Mouse (Mus musculus) intestine, embryonic 16.5 days (tissue): ENCODE results near the gene Acyp1. TPM values are rescaled to one million over a fixed set of nuclear protein-coding genes. Genes with fewer than 3 reads are reported as not detected.

Experiments
- ATAC-seq: fragments of 200-750 bp; cut with Nextera tagmentation; 2 replicates; pipeline ENCODE4 v1.8.0; 2017; ENCODE audit warnings: moderate TSS enrichment, moderate library complexity
- H3K27ac ChIP-seq: fragments of 300-500 bp; sonication (generic); 2 replicates; pipeline ENCODE4 v1.5.1; 2014; ENCODE audit warnings: mild to moderate bottlenecking, low read length
- H3K27me3 ChIP-seq: fragments of 300-500 bp; sonication (generic); replicated peaks from 2 replicates; pipeline ENCODE4 v1.6.1; 2014; ENCODE audit warnings: low read length, control low read depth, mixed read lengths; ENCODE audit not compliant: control insufficient read depth, insufficient read depth
- H3K36me3 ChIP-seq: fragments of 300-500 bp; sonication (generic); 2 replicates; pipeline ENCODE4 v1.6.1; 2014; ENCODE audit warnings: low read length, control low read depth; ENCODE audit not compliant: control insufficient read depth, insufficient read depth
- H3K4me1 ChIP-seq: fragments of 300-500 bp; sonication (generic); 2 replicates; pipeline ENCODE4 v1.6.1; 2014; ENCODE audit warnings: low read length, control low read depth, mixed read lengths; ENCODE audit not compliant: control insufficient read depth, insufficient read depth
- H3K4me2 ChIP-seq: fragments of 300-500 bp; sonication (generic); 2 replicates; pipeline ENCODE4 v1.6.1; 2014; ENCODE audit warnings: low read depth, low read length, control low read depth
- H3K4me3 ChIP-seq: fragments of 300-500 bp; sonication (generic); 2 replicates; pipeline ENCODE4 v1.5.1; 2014; ENCODE audit warnings: mild to moderate bottlenecking, low read length
- H3K9ac ChIP-seq: fragments of 300-500 bp; sonication (generic); 2 replicates; pipeline ENCODE4 v1.6.1; 2014; ENCODE audit warnings: low read depth, low read length
- H3K9me3 ChIP-seq: fragments of 300-500 bp; sonication (generic); 2 replicates; pipeline ENCODE4 v1.6.1; 2016; ENCODE audit warnings: low read length, control low read depth; ENCODE audit not compliant: control insufficient read depth
- WGBS: fragments of 180-500 bp; shearing (Covaris S2); extraction: QIAGEN DNeasy Blood & Tissue Kit; methylation state at CpG from one replicate; pipeline ENCODE4 v1.1.7; 2014; 5-methylcytosine and 5-hydroxymethylcytosine counted together
- polyA plus RNA-seq: library from polyadenylated mRNA; unstranded; fragments of >200 nt; fragmentation: Nextera tagmentation; extraction: Ambion mirVana; gene quantifications from 2 replicates; pipeline ENCODE4 v1.2.1, GENCODE M21; 2015

Gene Acyp1
- polyA plus RNA-seq, 1 experiment from 2014 or later = 52.3 TPM

DNA sequence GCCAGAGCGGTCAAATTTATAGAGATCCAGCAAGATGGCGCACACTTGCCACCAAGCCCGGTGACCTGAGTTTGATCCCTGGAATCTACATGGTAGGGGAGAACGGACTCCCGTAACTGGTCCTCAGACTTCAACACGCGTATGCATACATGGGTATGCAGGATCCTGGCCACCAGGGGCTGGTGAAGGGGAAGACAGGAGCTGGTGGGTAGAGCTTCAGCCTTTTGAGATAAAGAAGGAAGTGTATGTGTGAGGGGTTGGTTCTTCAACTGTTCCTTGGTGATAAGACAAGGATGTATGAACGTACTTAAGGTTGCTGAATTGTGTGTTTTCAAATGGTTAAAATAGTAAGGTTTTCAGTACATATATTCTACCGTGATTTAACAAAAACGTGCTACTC, 9.3 kb downstream of the Acyp1 start:
- H3K4me1 ChIP-seq = peaks cover 3% of the 10 kb centered on the region
- H3K9me3 ChIP-seq = no peaks in the 10 kb centered on the region
- H3K4me2 ChIP-seq = no peak overlapping the region
- no peaks in the 10 kb centered on the region for H3K36me3 ChIP-seq
- H3K27me3 ChIP-seq = no peaks in the 10 kb centered on the region
- no peak overlapping the region for H3K27ac ChIP-seq
- no peak overlapping the region for H3K4me3 ChIP-seq
- 93% methylated on average over 10 of the region's 10 CpGs for WGBS
- no peak overlapping the region for H3K9ac ChIP-seq
- no peak for ATAC-seq

- H3K4me2 ChIP-seq = no peak overlapping the region
- H3K4me3 ChIP-seq = no peak overlapping the region
- WGBS = 81% methylated on average over 5 of the region's 5 CpGs
- no peak overlapping the region for H3K9ac ChIP-seq
- ATAC-seq = no peak
- H3K36me3 ChIP-seq = no peaks in the 10 kb centered on the region
- no peaks in the 10 kb centered on the region for H3K9me3 ChIP-seq
- H3K4me1 ChIP-seq = peaks cover 6% of the 10 kb centered on the region
- no peak overlapping the region for H3K27ac ChIP-seq
- H3K27me3 ChIP-seq = no peaks in the 10 kb centered on the region
These were observed 12.0 kb downstream of the Acyp1 start for GRCm38 (mm10) chr12:85276273-85276672.

- Histone ChIP-seq H3K36me3 (no peaks in the 10 kb centered on the region), H3K4me2 (no peak overlapping the region), H3K27me3 (no peaks in the 10 kb centered on the region), H3K4me3 (no peak overlapping the region), H3K9me3 (no peaks in the 10 kb centered on the region), H3K4me1 (peaks cover 3% of the 10 kb centered on the region; the same call in 1 of the 2 replicates), H3K9ac (no peak overlapping the region), H3K27ac (0 out of 2 replicates have a peak overlapping the region, but pooled peaks have one; percentile 6)
- 74% methylated on average over 10 of the region's 10 CpGs for WGBS
- no peak for ATAC-seq
These were observed 14.7 kb downstream of the Acyp1 start for GRCm38 (mm10) chr12:85273508-85273907.

- no peaks in the 10 kb centered on the region for H3K36me3 ChIP-seq
- no peak for ATAC-seq
- no peak overlapping the region for H3K4me2 ChIP-seq
- H3K27ac ChIP-seq = no peak overlapping the region
- H3K9me3 ChIP-seq = no peaks in the 10 kb centered on the region
- H3K27me3 ChIP-seq = no peaks in the 10 kb centered on the region
- no peak overlapping the region for H3K4me3 ChIP-seq
- 70% methylated on average over 4 of the region's 4 CpGs for WGBS
- no peak overlapping the region for H3K9ac ChIP-seq
- H3K4me1 ChIP-seq = peaks cover 3% of the 10 kb centered on the region; the same call in 1 of the 2 replicates
These were observed 16.4 kb downstream of the Acyp1 start for GRCm38 (mm10) chr12:85271843-85272206.

GRCm38 (mm10) chr12:85271132-85271842, 17.0 kb downstream of the Acyp1 start:
- ATAC-seq = no peak
- Histone ChIP-seq H3K4me3 (no peak overlapping the region), H3K9me3 (no peaks in the 10 kb centered on the region), H3K9ac (no peak overlapping the region), H3K36me3 (no peaks in the 10 kb centered on the region), H3K27me3 (no peaks in the 10 kb centered on the region), H3K4me1 (peaks cover 3% of the 10 kb centered on the region; the same call in 1 of the 2 replicates), H3K27ac (no peak overlapping the region), H3K4me2 (no peak overlapping the region)
- 73% methylated on average over 7 of the region's 7 CpGs for WGBS

- no peaks in the 10 kb centered on the region for H3K36me3 ChIP-seq
- peak within 1 kb of the TSS; percentile 67 for H3K4me3 ChIP-seq
- H3K9me3 ChIP-seq = no peaks in the 10 kb centered on the region
- H3K27ac ChIP-seq = peak within 1 kb of the TSS; percentile 69
- peak; percentile 93 for ATAC-seq
- H3K4me2 ChIP-seq = peak within 1 kb of the TSS; percentile 78
- WGBS = 1% methylated on average over 35 of the region's 35 CpGs
- H3K4me1 ChIP-seq = peaks cover 3% of the 10 kb centered on the region; the same call in 1 of the 2 replicates
- H3K9ac ChIP-seq = peak within 1 kb of the TSS; percentile 78
- H3K27me3 ChIP-seq = no peaks in the 10 kb centered on the region
These were observed 17.9 kb downstream of the Acyp1 start, which contains the start of gene Mlh3 for GRCm38 (mm10) chr12:85270319-85270718. Mlh3 (minus strand) TSS chr12:85270599.

- Histone ChIP-seq H3K9ac (peak overlapping the region; percentile 78), H3K27ac (no peak overlapping the region), H3K4me1 (peaks cover 3% of the 10 kb centered on the region; the same call in 1 of the 2 replicates), H3K4me2 (peak overlapping the region; percentile 78), H3K4me3 (peak overlapping the region; percentile 67), H3K36me3 (no peaks in the 10 kb centered on the region), H3K9me3 (no peaks in the 10 kb centered on the region), H3K27me3 (no peaks in the 10 kb centered on the region)
- ATAC-seq = peak; percentile 6; the same call in 1 of the 2 replicates
- 53% methylated on average over 3 of the region's 3 CpGs for WGBS
These were observed 18.4 kb downstream of the Acyp1 start for GRCm38 (mm10) chr12:85269821-85270220.

GRCm38 (mm10) chr12:85266248-85266647, 22.0 kb downstream of the Acyp1 start:
- Histone ChIP-seq H3K4me3 (no peak overlapping the region), H3K4me2 (no peak overlapping the region), H3K9me3 (no peaks in the 10 kb centered on the region), H3K4me1 (peaks cover 4% of the 10 kb centered on the region; the same call in 1 of the 2 replicates), H3K27ac (no peak overlapping the region), H3K9ac (no peak overlapping the region), H3K36me3 (no peaks in the 10 kb centered on the region), H3K27me3 (no peaks in the 10 kb centered on the region)
- WGBS = 86% methylated on average over 3 of the region's 3 CpGs
- no peak for ATAC-seq

DNA sequence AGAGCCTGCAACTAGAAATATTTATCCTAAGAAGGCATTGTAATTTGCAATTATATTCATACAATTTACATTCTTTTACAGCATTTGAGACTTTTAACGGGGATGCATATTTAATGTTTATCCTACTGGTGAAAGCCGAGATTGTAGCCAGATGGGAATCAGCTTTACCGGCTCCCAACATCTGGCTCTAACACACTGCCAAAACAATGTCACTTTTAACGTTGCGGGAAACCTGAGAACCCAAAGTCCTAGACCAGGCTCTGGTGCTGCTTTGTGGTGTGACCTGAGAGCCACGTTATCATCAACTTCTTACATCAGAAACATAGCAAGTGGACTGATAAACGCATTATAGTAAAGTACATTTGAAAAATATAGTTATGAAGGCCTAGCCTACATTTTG, 23.3 kb downstream of the Acyp1 start:
- WGBS = 44% methylated on average over 7 of the region's 7 CpGs
- no peaks in the 10 kb centered on the region for H3K27me3 ChIP-seq
- H3K4me2 ChIP-seq = no peak overlapping the region
- H3K4me1 ChIP-seq = peaks cover 4% of the 10 kb centered on the region; the same call in 1 of the 2 replicates
- H3K36me3 ChIP-seq = no peaks in the 10 kb centered on the region
- no peak for ATAC-seq
- H3K9me3 ChIP-seq = no peaks in the 10 kb centered on the region
- H3K27ac ChIP-seq = no peak overlapping the region
- H3K4me3 ChIP-seq = no peak overlapping the region
- no peak overlapping the region for H3K9ac ChIP-seq
